18 mouse cellular contexts compared by ENCODE assay signal in the genomic region with DNA sequence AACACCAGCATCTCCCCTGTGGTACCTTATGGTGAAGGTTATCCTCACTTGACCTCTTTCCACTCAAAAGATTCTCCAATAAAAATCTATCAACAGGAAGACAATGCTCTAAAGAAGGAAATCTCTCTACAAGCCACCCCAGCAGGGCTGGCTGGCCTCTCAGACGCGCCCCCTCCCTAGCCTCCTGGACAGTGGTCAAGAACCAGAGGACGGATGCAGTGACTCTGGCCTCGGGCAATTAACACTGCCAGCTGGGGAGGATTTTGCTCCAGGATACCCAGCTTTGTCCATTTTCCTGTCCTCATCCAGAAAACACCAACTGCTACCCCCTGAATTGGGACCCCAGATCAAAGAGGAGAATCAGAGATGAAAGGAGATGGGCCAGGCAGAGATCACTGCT. TPM values are rescaled to one million over a fixed set of nuclear protein-coding genes. Genes with fewer than 3 reads are reported as not detected.
A peak's percentile ranks its signal among the peaks of the same experiment; 100 is the strongest.
DNase-seq lines count a peak whose midpoint lies in the region; ATAC-seq and TF ChIP-seq lines count a peak whose summit lies in the region.
"Had no signal": no experiment of that assay in that cellular context is flagged by ENCODE, and none has a peak within 500 bp of the region (broad histone marks: within the 10 kb centered on the region; RNA-seq: fewer than 3 reads in every experiment).

No protein-coding gene starts in this region.

- no peaks in the 10 kb centered on the region for H3K36me3 ChIP-seq in forebrain, embryonic 10.5 days (replicated peaks)
- no peaks in the 10 kb centered on the region; the same call in 1 of the 2 replicates for H3K36me3 ChIP-seq in forebrain, postnatal 0 days (ENCODE audit: insufficient read depth)
- H3K36me3 ChIP-seq in forebrain, embryonic 14.5 days (ENCODE audit: control insufficient read depth, insufficient read depth, low read length), result no peaks in the 10 kb centered on the region
- no peaks in the 10 kb centered on the region for H3K36me3 ChIP-seq in hindbrain, embryonic 15.5 days
- no peaks in the 10 kb centered on the region for H3K36me3 ChIP-seq in midbrain, embryonic 16.5 days (ENCODE audit: control insufficient read depth, insufficient read depth, low read length)
- H3K36me3 ChIP-seq: embryonic facial prominence, embryonic 15.5 days; limb, embryonic 15.5 days had no signal

- no peak overlapping the region for H3K9ac ChIP-seq in forebrain, postnatal 0 days
- no peak overlapping the region for H3K9ac ChIP-seq in forebrain, embryonic 14.5 days (ENCODE audit: low read length)
- no peak overlapping the region for H3K9ac ChIP-seq in hindbrain, embryonic 15.5 days
- H3K9ac ChIP-seq in midbrain, embryonic 16.5 days (ENCODE audit: low read depth, low read length), result no peak overlapping the region
- H3K9ac ChIP-seq: embryonic facial prominence, embryonic 15.5 days; limb, embryonic 15.5 days; liver, postnatal 0 days had no signal

- 0 out of 2 replicates have a peak overlapping the region, but pooled peaks have one; percentile 81 for H3K27ac ChIP-seq in forebrain, embryonic 10.5 days
- no peak overlapping the region for H3K27ac ChIP-seq in forebrain, postnatal 0 days (ENCODE audit: low read depth, low read length)
- peak overlapping the region; percentile 74 for H3K27ac ChIP-seq in forebrain, embryonic 14.5 days (ENCODE audit: low read depth, low read length)
- peak overlapping the region; percentile 64 for H3K27ac ChIP-seq in hindbrain, embryonic 15.5 days (replicated peaks)
- peak overlapping the region; percentile 65 for H3K27ac ChIP-seq in midbrain, embryonic 16.5 days (ENCODE audit: low read length)
- H3K27ac ChIP-seq: embryonic facial prominence, embryonic 15.5 days; limb, embryonic 15.5 days had no signal

- DNase-seq in forebrain, embryonic 10.5 days (ENCODE audit: extremely low spot score, low spot score), result no peak
- DNase-seq in forebrain, postnatal 0 days, result no peak
- DNase-seq in forebrain, embryonic 14.5 days (ENCODE audit: low spot score), result no peak
- DNase-seq in thymus, postnatal 0 days (ENCODE audit: low spot score), result no peak
- DNase-seq in adrenal gland, postnatal 10 days, result no peak
- no peak for DNase-seq in urinary bladder, postnatal 10 days (ENCODE audit: low spot score)
- DNase-seq: adrenal gland, adult 8-10 months; heart, adult 18-20 months; kidney, adult 11 months; kidney, postnatal 25 days; liver, postnatal 0 days; thymus, adult 18-20 months had no signal

- H3K4me1 ChIP-seq in forebrain, embryonic 10.5 days, result peaks cover 41% of the 10 kb centered on the region
- H3K4me1 ChIP-seq in forebrain, postnatal 0 days (ENCODE audit: insufficient read depth), result 0 out of 2 replicates have a peak, but pooled peaks cover 8% of the 10 kb centered on the region
- peaks cover 14% of the 10 kb centered on the region for H3K4me1 ChIP-seq in forebrain, embryonic 14.5 days (ENCODE audit: control insufficient read depth, insufficient read depth, low read length)
- H3K4me1 ChIP-seq in hindbrain, embryonic 15.5 days (replicated peaks), result peaks cover 37% of the 10 kb centered on the region
- H3K4me1 ChIP-seq in midbrain, embryonic 16.5 days (ENCODE audit: control insufficient read depth, insufficient read depth, low read length), result peaks cover 25% of the 10 kb centered on the region
- H3K4me1 ChIP-seq: embryonic facial prominence, embryonic 15.5 days; limb, embryonic 15.5 days had no signal

- no peak for ATAC-seq in forebrain, postnatal 0 days
- no peak for ATAC-seq in forebrain, embryonic 14.5 days
- ATAC-seq in hindbrain, embryonic 15.5 days (ENCODE audit: low FRiP score, low read depth), result no peak
- ATAC-seq in midbrain, embryonic 16.5 days, result no peak
- ATAC-seq: liver, postnatal 0 days had no signal

- WGBS in forebrain, embryonic 10.5 days, result 66% methylated on average over 4 of the region's 4 CpGs
- WGBS in forebrain, postnatal 0 days, result 54% methylated on average over 4 of the region's 4 CpGs
- WGBS in forebrain, embryonic 14.5 days, result 73% methylated on average over 4 of the region's 4 CpGs
- WGBS in hindbrain, embryonic 15.5 days, result 38% methylated on average over 4 of the region's 4 CpGs
- WGBS in midbrain, embryonic 16.5 days, result 48% methylated on average over 4 of the region's 4 CpGs

- no peak overlapping the region for H3K4me3 ChIP-seq in forebrain, embryonic 10.5 days
- no peak overlapping the region for H3K4me3 ChIP-seq in forebrain, postnatal 0 days (ENCODE audit: low read depth, low read length)
- H3K4me3 ChIP-seq in forebrain, embryonic 14.5 days (ENCODE audit: low read depth, low read length), result no peak overlapping the region
- no peak overlapping the region for H3K4me3 ChIP-seq in hindbrain, embryonic 15.5 days
- H3K4me3 ChIP-seq in midbrain, embryonic 16.5 days (ENCODE audit: low read depth, low read length), result no peak overlapping the region
- H3K4me3 ChIP-seq: embryonic facial prominence, embryonic 15.5 days; limb, embryonic 15.5 days had no signal

- TF ChIP-seq CTCF in forebrain, postnatal 0 days (IDR thresholded peaks at IDR 0.05; ENCODE audit: low read depth), result no peak

- no peak overlapping the region for H3K4me2 ChIP-seq in forebrain, postnatal 0 days (ENCODE audit: low read depth)
- H3K4me2 ChIP-seq in forebrain, embryonic 14.5 days (ENCODE audit: low read length), result no peak overlapping the region
- H3K4me2 ChIP-seq in hindbrain, embryonic 15.5 days, result no peak overlapping the region
- no peak overlapping the region for H3K4me2 ChIP-seq in midbrain, embryonic 16.5 days (ENCODE audit: low read length)
- H3K4me2 ChIP-seq: embryonic facial prominence, embryonic 15.5 days; limb, embryonic 15.5 days had no signal

- no peaks in the 10 kb centered on the region for H3K27me3 ChIP-seq in forebrain, embryonic 10.5 days (ENCODE audit: poor library complexity, severe bottlenecking)
- H3K27me3 ChIP-seq in forebrain, postnatal 0 days (ENCODE audit: insufficient read depth, low read length), result no peaks in the 10 kb centered on the region
- no peaks in the 10 kb centered on the region for H3K27me3 ChIP-seq in forebrain, embryonic 14.5 days (replicated peaks; ENCODE audit: control insufficient read depth, insufficient read depth, low read length)
- no peaks in the 10 kb centered on the region for H3K27me3 ChIP-seq in hindbrain, embryonic 15.5 days
- H3K27me3 ChIP-seq in midbrain, embryonic 16.5 days (ENCODE audit: control insufficient read depth, insufficient read depth, low read depth, low read length), result no peaks in the 10 kb centered on the region
- H3K27me3 ChIP-seq: embryonic facial prominence, embryonic 15.5 days had no signal

- H3K9me3 ChIP-seq in forebrain, embryonic 10.5 days, result no peaks in the 10 kb centered on the region
- no peaks in the 10 kb centered on the region for H3K9me3 ChIP-seq in forebrain, postnatal 0 days (ENCODE audit: low read length)
- no peaks in the 10 kb centered on the region for H3K9me3 ChIP-seq in forebrain, embryonic 14.5 days (replicated peaks; ENCODE audit: control insufficient read depth, low read length)
- H3K9me3 ChIP-seq in hindbrain, embryonic 15.5 days, result no peaks in the 10 kb centered on the region
- no peaks in the 10 kb centered on the region for H3K9me3 ChIP-seq in midbrain, embryonic 16.5 days (replicated peaks; ENCODE audit: control insufficient read depth, low read length, poor library complexity, severe bottlenecking)
- H3K9me3 ChIP-seq: embryonic facial prominence, embryonic 15.5 days; limb, embryonic 15.5 days had no signal

RNA-seq across cellular contexts. Expression of gene Nfasc, which starts 44.7 kb away (rescaled TPM):
- 7.0 and 9.6 TPM in 2 replicates for polyA plus RNA-seq in forebrain, embryonic 10.5 days (2016; fragmentation: Nextera tagmentation; extraction: Ambion mirVana)
- total RNA-seq in forebrain, postnatal 0 days (2014; rRNA removed), result 42.2 and 55.2 TPM in 2 replicates
- 21.4 and 32.7 TPM in 2 replicates for polyA plus RNA-seq in forebrain, postnatal 0 days (2015; fragmentation: Nextera tagmentation; extraction: Ambion mirVana)
- polyA plus RNA-seq in forebrain, embryonic 14.5 days (2014; fragmentation: Nextera tagmentation; extraction: Ambion mirVana), result 26.9 and 40.3 TPM in 2 replicates
- polyA plus RNA-seq in hindbrain, embryonic 15.5 days (2015; fragmentation: Nextera tagmentation; extraction: Ambion mirVana), result 40.1 and 48.4 TPM in 2 replicates
- polyA plus RNA-seq in midbrain, embryonic 16.5 days (2015; fragmentation: Nextera tagmentation; extraction: Ambion mirVana), result 42.7 and 45.4 TPM in 2 replicates
- 0.30 and 0.39 TPM in 2 replicates for polyA plus RNA-seq in thymus, postnatal 0 days (2015; fragmentation: Nextera tagmentation; extraction: Ambion mirVana)
- total RNA-seq in adrenal gland, postnatal 10 days (2021), result 1 to 10 TPM; 4.0 to 7.2 TPM
- total RNA-seq: CH12.LX; hematopoietic stem cell, adult 5-6 weeks had no signal
